Mouse (Mus musculus) myocyte (in vitro differentiated cells): ENCODE results near the gene Rbms1.

Source experiments
- MAX ChIP-seq: IDR thresholded peaks from one replicate; pipeline ENCODE4 v1.6.1; 2011; ENCODE audit warnings: low read depth, mild to moderate bottlenecking, control low read depth
- MYOG ChIP-seq, 3 experiments: IDR thresholded peaks; one replicate each; pipeline ENCODE4 v1.6.1; 2011; ENCODE audit warnings: control low read depth in 2 of 3, low read depth in 2 of 3, mild to moderate bottlenecking in 2 of 3; ENCODE audit not compliant: insufficient read length in 2 of 3, control insufficient read depth in 1 of 3, insufficient read depth in 1 of 3
- POLR2A ChIP-seq: IDR thresholded peaks from one replicate; pipeline ENCODE4 v1.6.1; 2011; ENCODE audit warnings: low read depth, mild to moderate bottlenecking, control low read depth, moderate library complexity; ENCODE audit not compliant: insufficient read length
- SRF ChIP-seq: IDR thresholded peaks from one replicate; pipeline ENCODE4 v1.6.1; 2011; ENCODE audit warnings: low read depth; ENCODE audit not compliant: control insufficient read depth, insufficient read length
- TCF12 ChIP-seq: IDR thresholded peaks from one replicate; pipeline ENCODE4 v1.6.1; 2011; ENCODE audit warnings: mild to moderate bottlenecking, control low read depth; ENCODE audit not compliant: poor library complexity, insufficient read depth, severe bottlenecking
- USF1 ChIP-seq: IDR thresholded peaks from one replicate; pipeline ENCODE4 v1.6.1; 2011; ENCODE audit warnings: low read depth, mild to moderate bottlenecking, control low read depth, moderate library complexity

GRCm38 (mm10) chr2:60730929-60731328 lies 232.1 kb downstream of the Rbms1 start:
- TF ChIP-seq POLR2A (no peak), MAX (no peak), SRF (no peak), MYOG (IDR thresholded peaks at IDR 0.05; ENCODE audit: control insufficient read depth in 1 of 3, insufficient read depth in 1 of 3, insufficient read length in 2 of 3, low read depth in 2 of 3) (no peak), TCF12 (no peak), USF1 (no peak)
